Mouse (Mus musculus) embryo, embryonic 10.5 days (tissue): ENCODE data around the gene Nr1d1.

ENCODE experiments used
- DNase-seq: peaks from one replicate; pipeline ENCODE4 v3.0.0-alpha.2; 2015; ENCODE audit warnings: low spot score

The Nr1d1 gene

GRCm38 (mm10) chr11:98751221-98751782, 23.8 kb downstream of the Nr1d1 start:
- DNase-seq, result no peak

- no peak for DNase-seq
These were observed 24.6 kb downstream of the Nr1d1 start for GRCm38 (mm10) chr11:98750351-98751201.

- DNase-seq, result no peak
These were observed 25.4 kb downstream of the Nr1d1 start for GRCm38 (mm10) chr11:98749716-98750115.

GRCm38 (mm10) chr11:98748506-98749416, 26.4 kb downstream of the Nr1d1 start:
- peak; percentile 54 for DNase-seq

GRCm38 (mm10) chr11:98747804-98748505, 27.2 kb downstream of the Nr1d1 start:
- no peak for DNase-seq

GRCm38 (mm10) chr11:98746855-98747693, 28.1 kb downstream of the Nr1d1 start:
- peak; percentile 87 for DNase-seq

GRCm38 (mm10) chr11:98745932-98746853, 28.9 kb downstream of the Nr1d1 start:
- no peak for DNase-seq

GRCm38 (mm10) chr11:98744456-98745019, 30.6 kb downstream of the Nr1d1 start:
- no peak for DNase-seq

GRCm38 (mm10) chr11:98743655-98744345, 31.3 kb downstream of the Nr1d1 start:
- DNase-seq, result peak; percentile 82

GRCm38 (mm10) chr11:98742397-98743291, 32.5 kb downstream of the Nr1d1 start:
- peak; percentile 50 for DNase-seq

GRCm38 (mm10) chr11:98741622-98742396, 33.3 kb downstream of the Nr1d1 start:
- peak; percentile 87 for DNase-seq

- peak; percentile 45 for DNase-seq
These were observed 34.0 kb downstream of the Nr1d1 start for GRCm38 (mm10) chr11:98741051-98741620.

- peak; percentile 76 for DNase-seq
These were observed 34.6 kb downstream of the Nr1d1 start, which contains the start of gene Thra for GRCm38 (mm10) chr11:98740393-98741050. Thra (plus strand) TSS chr11:98740638.

- no peak for DNase-seq
These were observed 35.1 kb downstream of the Nr1d1 start for GRCm38 (mm10) chr11:98740026-98740392.

GRCm38 (mm10) chr11:98738925-98739324, 36.2 kb downstream of the Nr1d1 start:
- no peak for DNase-seq

- DNase-seq, result no peak
These were observed 36.7 kb downstream of the Nr1d1 start for GRCm38 (mm10) chr11:98738428-98738911.
